Mouse (Mus musculus) right cerebral cortex, postnatal 36 days (tissue): ENCODE results near the gene Aktip.

Source experiments
- DNase-seq, 2 experiments: peaks; one replicate each; pipeline ENCODE4 v3.0.0; 2022; ENCODE audit warnings: low spot score in 2 of 2, mixed read lengths in 1 of 2

The Aktip gene

DNA sequence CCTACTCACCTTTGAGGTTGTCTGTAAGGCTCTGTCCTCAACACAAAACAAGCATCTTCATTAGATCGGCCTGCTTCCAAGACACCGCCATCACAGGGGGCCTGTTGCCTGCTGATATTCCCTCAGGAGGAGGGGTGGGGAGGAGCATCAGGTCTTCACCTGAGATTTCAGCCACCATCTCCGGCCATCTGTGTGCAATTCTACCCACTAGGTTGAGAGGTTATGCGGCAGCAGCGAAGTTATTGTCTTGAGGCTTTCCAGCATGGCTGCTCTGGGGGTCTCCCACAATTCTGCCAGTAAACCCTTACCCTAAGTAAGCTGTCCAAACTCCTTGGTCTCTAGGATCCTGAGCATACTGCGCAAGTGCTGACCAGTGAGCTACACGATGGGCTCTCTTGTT is at the start of gene Aktip:
Aktip (minus strand) TSS at position 101 of the 400 bp plus-strand sequence.
- DNase-seq = no peak

DNA sequence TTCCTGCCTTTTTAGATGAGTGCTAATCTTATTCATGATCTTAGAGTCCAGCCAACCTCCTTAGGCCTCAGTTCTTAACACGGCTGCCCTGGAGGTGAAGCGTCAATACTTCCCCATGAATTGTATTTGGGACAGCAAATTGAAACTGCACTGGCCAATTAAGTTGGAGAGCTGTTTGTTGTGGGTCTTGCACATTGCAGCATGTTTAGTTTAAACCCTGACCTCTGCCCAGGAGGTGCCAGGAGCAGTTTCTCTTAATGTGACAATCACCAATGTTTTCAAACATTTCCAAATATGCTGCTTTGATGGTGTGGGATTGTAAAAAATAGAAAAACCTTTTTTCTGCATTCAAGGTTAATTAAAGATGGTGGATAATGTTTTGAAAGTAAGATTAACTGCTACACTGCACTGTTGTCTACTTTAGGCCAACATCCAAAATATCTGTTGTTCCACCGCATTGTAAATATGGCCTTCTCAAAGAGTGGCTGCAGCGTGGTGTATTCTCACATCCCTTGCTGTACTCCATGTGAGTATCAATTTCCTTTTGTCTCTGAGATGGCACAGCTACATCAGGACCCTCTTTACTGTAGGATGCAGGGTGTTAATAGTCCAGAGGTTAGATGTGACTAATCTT is 46.2 kb upstream of the Aktip start:
- DNase-seq = no peak

- no peak for DNase-seq
Measured at GRCm38 (mm10) chr8:91242721-91243120, 42.9 kb upstream of the Aktip start.

DNA sequence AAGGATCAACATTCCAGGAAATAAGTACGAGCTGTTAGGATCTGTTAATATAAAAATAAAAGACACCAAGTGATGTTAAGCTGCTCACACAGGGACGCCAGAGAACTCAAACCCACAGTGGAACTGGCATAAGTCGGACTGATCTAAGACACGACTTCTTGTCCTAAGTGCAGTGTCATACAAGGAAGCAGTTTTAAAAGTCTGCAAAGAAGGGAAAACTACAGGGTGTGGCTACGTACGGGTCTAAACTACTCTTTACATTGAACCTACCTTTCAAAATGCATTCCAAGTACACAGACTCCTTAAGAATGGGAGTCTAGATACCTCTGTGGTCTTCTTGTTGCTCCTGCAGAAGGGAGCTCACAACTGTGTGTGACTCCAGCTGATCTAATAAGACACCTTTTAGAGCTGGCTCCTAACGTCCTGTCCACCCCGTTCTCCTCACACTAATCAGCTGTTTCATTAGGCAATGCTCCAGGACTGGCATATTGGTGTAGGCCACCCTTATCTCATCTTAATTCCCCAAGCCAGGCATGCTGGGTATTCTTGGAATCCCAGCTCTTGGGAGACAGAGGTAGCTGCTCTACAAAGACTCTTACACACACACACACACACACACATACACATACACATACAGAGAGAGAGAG is 42.2 kb upstream of the Aktip start:
- DNase-seq = no peak

- no peak for DNase-seq
Measured at GRCm38 (mm10) chr8:91241371-91241770, 41.6 kb upstream of the Aktip start.

DNA sequence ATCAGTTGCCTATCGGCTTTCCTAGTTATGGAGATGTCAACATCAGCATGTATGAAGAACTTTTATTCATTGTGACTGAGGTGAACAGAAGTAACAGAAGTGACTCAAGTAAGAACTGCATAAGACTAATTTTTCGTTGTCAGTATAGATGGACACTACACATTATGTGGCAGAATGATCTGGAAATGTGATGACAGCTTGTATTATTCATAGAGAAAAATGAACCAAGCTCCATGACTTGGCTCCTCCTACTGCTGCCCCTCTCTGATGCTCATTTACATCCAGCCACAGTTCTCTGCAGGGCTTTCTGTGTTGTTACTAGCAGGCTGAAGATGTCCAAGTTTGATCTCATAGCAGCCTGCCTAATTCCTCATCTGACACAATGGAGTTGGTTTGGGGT is 37.4 kb upstream of the Aktip start:
- DNase-seq = no peak

DNA sequence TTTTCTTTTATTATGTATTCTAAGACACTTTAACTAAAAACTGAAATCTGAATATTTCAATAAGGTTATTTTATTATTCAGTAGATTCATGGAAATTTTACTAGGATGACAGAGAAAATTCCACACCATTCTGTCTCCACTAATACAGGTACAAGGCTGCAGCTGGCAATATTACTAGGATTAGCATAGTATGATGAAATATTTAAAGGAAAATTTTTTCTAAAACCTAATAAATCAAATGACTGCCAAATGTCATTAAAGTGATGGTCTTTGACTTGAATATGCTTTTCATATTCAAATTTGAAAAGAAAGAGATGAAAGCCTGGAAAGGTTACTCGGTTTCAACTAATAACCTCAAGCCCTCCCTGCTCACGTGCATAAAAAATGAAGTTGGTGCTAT is 34.3 kb upstream of the Aktip start:
- DNase-seq = no peak

DNA sequence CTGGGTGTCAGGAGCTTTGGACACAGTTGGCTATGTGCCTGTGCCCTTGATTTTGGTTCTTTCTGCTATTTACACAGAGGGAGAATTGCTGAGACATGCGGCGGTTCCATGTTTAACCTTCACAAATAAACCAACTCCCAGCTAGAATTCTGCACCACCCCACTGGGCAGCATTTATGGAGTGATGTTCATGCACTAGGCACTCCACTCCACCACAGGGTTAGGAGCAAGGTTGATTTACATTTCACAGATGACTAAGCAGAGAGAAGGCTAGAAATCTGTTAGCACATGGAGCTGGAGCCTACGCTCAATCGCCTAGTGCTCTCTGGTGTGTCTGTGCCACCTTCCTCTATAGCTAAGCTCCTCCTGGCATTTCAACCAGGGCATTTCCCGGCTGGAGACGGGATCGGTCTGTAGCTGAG is 27.7 kb upstream of the Aktip start:
- peak in 1 of 2 experiments; percentile 4 for DNase-seq

DNA sequence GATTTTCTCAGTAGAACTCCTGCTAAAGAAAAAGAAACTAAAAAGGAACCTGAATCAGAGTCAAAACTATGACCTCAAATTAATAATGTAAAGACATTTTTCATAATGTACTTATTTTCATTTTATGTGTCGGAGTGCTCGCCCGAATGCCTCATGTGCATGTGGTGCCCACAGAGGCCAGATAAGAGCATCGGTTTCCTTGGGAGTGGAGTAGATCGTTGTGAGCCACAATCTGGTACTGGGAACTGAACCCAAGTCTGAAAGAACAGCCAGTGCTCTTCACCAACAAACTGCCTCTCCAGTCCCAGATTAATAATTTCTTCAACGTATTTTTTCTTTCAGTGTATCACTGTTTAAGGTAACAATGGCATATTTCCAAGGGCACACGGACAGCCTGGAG is 24.5 kb upstream of the Aktip start:
- DNase-seq = no peak

DNA sequence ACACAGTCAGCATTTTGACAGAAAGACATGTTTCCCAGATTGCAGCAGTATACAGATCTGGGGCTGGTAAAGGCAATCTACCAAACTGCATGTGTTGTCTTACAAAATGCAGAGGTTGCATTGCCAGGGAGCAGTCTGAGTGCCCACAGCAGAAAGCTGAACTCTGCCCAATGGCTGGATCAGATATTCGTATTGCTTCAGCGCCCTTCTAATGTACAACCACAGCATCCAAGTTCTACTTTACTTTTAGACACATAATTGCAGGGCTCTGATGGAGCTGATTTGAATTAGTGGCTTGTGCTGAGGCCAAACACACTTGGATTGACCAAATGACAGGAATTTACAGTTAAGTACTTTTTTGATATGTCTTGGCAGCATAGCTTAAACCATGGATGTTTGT is 22.1 kb upstream of the Aktip start:
- no peak for DNase-seq

DNA sequence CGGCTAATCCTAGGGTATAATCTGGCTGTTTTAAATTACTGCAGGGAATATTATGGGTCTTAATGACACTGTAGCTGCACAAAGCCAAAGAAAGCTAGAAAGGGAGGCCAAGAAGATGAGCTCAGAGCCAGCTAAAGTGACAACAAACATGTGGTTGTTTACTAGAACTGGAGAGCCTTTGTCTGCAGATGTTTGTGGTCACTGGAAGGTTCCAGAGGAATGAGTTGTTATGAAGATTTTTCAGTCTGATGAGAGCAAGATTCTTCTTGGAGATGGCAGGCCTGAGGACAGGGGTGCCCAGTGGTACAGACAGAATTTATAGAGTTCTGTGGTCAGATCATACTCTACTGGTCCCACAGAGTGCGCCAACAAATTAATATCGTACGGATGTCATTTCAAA is 18.5 kb upstream of the Aktip start:
- DNase-seq = no peak

DNA sequence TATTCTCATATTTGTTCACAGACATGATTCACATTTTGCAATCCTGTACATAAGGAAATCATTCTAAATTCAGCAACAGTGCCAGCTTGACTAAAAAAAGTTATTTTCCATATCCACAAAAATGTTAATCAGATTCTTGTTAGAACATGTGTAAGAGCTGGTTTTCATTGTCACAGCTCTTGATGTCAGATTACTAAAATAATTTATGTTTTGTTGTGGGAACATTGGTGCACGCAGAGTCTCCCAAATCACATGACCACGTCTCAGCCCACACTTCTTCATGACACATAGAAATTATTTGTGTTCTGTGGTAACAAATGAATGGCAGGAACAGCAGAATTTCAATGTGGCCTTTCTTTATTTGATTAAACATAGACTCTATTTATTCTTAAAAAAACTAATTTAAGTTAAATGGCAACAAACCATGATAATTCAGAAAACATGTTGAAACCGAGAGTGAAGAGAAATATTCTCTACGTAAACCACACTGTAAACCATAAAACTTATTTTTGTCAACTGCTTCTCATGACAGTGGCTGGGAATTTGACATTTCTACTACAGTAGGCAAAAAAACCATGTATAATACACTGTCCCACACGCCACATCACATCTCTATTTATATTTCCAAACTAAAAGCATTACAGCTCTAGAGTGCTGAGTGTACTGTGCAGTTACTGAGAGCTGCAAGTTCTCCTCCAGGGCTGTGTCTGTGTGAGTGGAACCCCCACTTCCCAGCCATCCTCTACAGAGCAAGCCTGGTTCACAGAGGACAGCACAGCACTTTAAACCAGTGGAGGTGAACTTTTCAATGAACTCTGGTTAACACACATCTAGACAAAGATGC is 17.5 kb upstream of the Aktip start:
- peak in 1 of 2 experiments; percentile 16 for DNase-seq

- no peak for DNase-seq
Measured at GRCm38 (mm10) chr8:91214287-91214686, 14.5 kb upstream of the Aktip start.

GRCm38 (mm10) chr8:91212948-91213347 is 13.2 kb upstream of the Aktip start:
- no peak for DNase-seq

DNA sequence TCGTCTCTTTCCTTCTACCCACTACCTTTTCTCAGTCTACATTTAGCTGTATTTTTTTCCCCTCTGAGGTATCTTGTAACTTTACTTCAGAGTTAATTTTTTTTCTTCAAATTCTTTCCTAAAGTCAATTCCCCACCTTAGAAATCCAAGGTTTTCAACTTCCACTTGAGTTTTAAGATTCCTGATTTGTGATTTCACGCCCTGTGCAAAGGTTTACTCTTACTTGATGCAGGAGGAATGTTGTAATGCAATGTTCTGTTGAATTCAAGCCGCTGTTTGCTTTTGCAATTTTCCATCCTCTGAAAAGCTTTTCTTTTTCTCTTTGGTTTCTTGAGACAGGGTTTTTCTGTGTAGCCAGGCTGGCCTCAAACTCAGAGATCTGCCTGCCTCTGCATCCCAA is 9.9 kb upstream of the Aktip start:
- no peak for DNase-seq

DNA sequence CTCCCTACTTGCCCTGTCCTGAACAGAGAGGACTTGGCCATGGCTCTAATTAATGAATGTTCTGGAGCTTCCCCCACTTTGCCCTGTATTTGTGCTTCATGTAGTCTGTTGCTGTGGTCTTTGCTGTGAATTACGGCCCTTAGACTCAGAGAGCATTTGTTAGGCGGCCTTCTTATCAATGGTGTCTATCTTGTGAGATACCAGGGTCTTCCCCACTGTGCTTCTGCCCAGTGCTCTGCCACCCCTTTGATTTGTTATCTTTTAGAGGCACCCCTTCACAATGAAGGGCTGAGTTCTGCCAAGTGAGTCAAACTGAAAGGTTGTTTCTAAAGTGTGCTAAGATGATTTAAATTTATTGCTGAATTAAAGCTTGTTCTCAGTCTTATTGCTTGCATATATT is 7.9 kb upstream of the Aktip start:
- no peak for DNase-seq

DNA sequence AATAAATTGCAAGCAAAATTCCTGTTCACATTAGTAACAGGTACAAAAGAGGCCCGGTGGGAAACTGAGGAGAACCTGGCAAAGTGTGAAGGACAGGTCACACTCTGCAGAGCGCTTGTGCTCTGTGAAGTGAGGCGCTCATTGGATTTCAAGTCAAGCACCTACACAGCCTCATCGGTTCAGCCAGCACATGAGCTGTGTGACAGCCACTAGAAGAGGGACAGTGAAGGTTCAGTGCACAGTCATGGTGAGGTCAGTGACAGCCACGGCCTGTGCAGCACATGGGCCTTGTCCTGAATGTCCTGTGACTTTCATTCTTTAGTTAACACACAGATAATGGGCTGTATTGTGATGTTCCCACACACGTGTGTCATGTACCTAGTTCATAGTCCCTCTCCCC is 6.1 kb upstream of the Aktip start:
- no peak for DNase-seq

GRCm38 (mm10) chr8:91201184-91201583 is 1.4 kb upstream of the Aktip start:
- DNase-seq = no peak

- no peak for DNase-seq
Measured at GRCm38 (mm10) chr8:91198036-91198435, 1.7 kb downstream of the Aktip start.

DNA sequence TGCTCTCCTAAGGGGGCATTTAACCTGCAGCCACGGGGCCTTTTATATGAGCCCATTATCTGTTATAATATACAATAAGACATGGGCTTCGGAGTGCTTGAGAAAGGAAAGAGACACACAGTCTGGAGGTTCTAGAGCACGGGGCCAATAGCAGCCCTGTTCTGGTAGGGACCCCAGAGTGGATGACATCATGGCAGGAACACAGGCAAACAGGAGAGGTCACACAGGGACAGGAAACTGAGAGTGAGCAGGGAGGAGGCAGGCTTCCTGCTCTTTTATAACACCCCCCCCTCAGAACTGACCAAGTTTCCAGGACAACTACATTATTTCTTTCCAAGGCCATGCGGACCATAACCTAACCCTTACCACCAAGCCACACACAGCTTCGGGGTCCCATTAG is 2.5 kb downstream of the Aktip start:
- DNase-seq = no peak

DNA sequence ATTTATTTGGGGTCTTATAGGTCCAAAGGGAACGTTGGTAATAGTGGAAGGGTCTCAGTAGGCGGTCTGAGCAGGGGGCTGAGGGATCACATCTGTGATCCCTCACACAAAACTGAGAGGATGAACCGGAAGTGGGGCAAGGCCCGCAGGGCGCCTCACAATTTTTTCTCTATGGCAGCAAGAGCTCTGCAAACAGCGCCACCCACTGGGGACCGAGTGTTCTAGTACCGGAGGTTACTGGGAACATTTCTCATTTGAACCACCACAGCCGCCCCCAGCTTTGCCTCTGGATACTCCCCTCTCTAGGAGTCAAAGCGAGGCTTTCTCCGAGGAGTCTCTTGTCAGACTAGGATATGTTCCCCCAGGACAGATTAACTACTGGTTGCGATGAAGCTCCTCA is 3.1 kb downstream of the Aktip start:
- DNase-seq = no peak

- DNase-seq = no peak
Measured at GRCm38 (mm10) chr8:91194081-91194480, 5.7 kb downstream of the Aktip start.

- DNase-seq = no peak
Measured at GRCm38 (mm10) chr8:91192941-91193340, 6.8 kb downstream of the Aktip start.
